Mouse (Mus musculus): ENCODE data around the gene Sdad1. TPM values are rescaled to one million over a fixed set of nuclear protein-coding genes. Genes with fewer than 3 reads are reported as not detected.

Sdad1 gene
- 53.9 TPM for polyA plus RNA-seq (2015; fragmentation: Illumina TruSeq; extraction: RNeasy Lipid Tissue Mini Kit (QIAGEN cat#74804); ENCODE audit: insufficient read depth, low replicate concordance)

GRCm38 (mm10) chr5:92309681-92310511, at the start of gene Sdad1:
TSS of gene Sdad1 (minus strand) at chr5:92310479.

GRCm38 (mm10) chr5:92348794-92349413, 38.6 kb upstream of the Sdad1 start, which contains the start of gene Cxcl10:
TSS of gene Cxcl10 (minus strand) at chr5:92348889.

GRCm38 (mm10) chr5:92331635-92332338, 21.5 kb upstream of the Sdad1 start, which contains the start of gene Art3:
TSS of gene Art3 (plus strand) at chr5:92331827.

GRCm38 (mm10) chr5:92327929-92328328, 17.6 kb upstream of the Sdad1 start, which contains the start of gene Cxcl9:
TSS of gene Cxcl9 (minus strand) at chr5:92328079.

GRCm38 (mm10) chr5:92277437-92278394, 32.6 kb downstream of the Sdad1 start, which contains the start of gene Naaa:
TSS of gene Naaa (minus strand) at chr5:92278170.

GRCm38 (mm10) chr5:92256218-92256617, 54.1 kb downstream of the Sdad1 start, which contains the start of gene Ppef2:
TSS of gene Ppef2 (minus strand) at chr5:92256278.

Other genes starting within 250 kb of the Sdad1 start
- gene G3bp2, start 226.8 kb downstream of the Sdad1 start, polyA plus RNA-seq (2015; fragmentation: Illumina TruSeq; extraction: RNeasy Lipid Tissue Mini Kit (QIAGEN cat#74804); ENCODE audit: insufficient read depth, low replicate concordance), result 130 TPM
- 81.3 TPM for gene Uso1, start 172.5 kb downstream of the Sdad1 start, polyA plus RNA-seq (2015; fragmentation: Illumina TruSeq; extraction: RNeasy Lipid Tissue Mini Kit (QIAGEN cat#74804); ENCODE audit: insufficient read depth, low replicate concordance)
- gene U90926, start 95.1 kb downstream of the Sdad1 start, polyA plus RNA-seq (2015; fragmentation: Illumina TruSeq; extraction: RNeasy Lipid Tissue Mini Kit (QIAGEN cat#74804); ENCODE audit: insufficient read depth, low replicate concordance), result not detected
- gene Ppef2, start 54.2 kb downstream of the Sdad1 start, polyA plus RNA-seq (2015; fragmentation: Illumina TruSeq; extraction: RNeasy Lipid Tissue Mini Kit (QIAGEN cat#74804); ENCODE audit: insufficient read depth, low replicate concordance), result 3.2 TPM
- gene Naaa, start 32.3 kb downstream of the Sdad1 start, polyA plus RNA-seq (2015; fragmentation: Illumina TruSeq; extraction: RNeasy Lipid Tissue Mini Kit (QIAGEN cat#74804); ENCODE audit: insufficient read depth, low replicate concordance), result 99.9 TPM
- 50.2 TPM for gene Cxcl9, start 17.6 kb upstream of the Sdad1 start, polyA plus RNA-seq (2015; fragmentation: Illumina TruSeq; extraction: RNeasy Lipid Tissue Mini Kit (QIAGEN cat#74804); ENCODE audit: insufficient read depth, low replicate concordance)
- gene Art3, start 21.3 kb upstream of the Sdad1 start, polyA plus RNA-seq (2015; fragmentation: Illumina TruSeq; extraction: RNeasy Lipid Tissue Mini Kit (QIAGEN cat#74804); ENCODE audit: insufficient read depth, low replicate concordance), result 8.3 TPM
- gene Cxcl10, start 38.4 kb upstream of the Sdad1 start, polyA plus RNA-seq (2015; fragmentation: Illumina TruSeq; extraction: RNeasy Lipid Tissue Mini Kit (QIAGEN cat#74804); ENCODE audit: insufficient read depth, low replicate concordance), result 45.5 TPM
- 51.3 TPM for gene Nup54, start 124.7 kb upstream of the Sdad1 start, polyA plus RNA-seq (2015; fragmentation: Illumina TruSeq; extraction: RNeasy Lipid Tissue Mini Kit (QIAGEN cat#74804); ENCODE audit: insufficient read depth, low replicate concordance)
- gene Scarb2, start 196.4 kb upstream of the Sdad1 start, polyA plus RNA-seq (2015; fragmentation: Illumina TruSeq; extraction: RNeasy Lipid Tissue Mini Kit (QIAGEN cat#74804); ENCODE audit: insufficient read depth, low replicate concordance), result 97.7 TPM
- gene Fam47e, start 244.6 kb upstream of the Sdad1 start, polyA plus RNA-seq (2015; fragmentation: Illumina TruSeq; extraction: RNeasy Lipid Tissue Mini Kit (QIAGEN cat#74804); ENCODE audit: insufficient read depth, low replicate concordance), result 0.15 TPM